Mouse (Mus musculus) erythroblast, embryonic 14.5 days (primary cell): Measurements from ENCODE around the gene Alx3.

Experiments used
- GATA1 ChIP-seq: IDR thresholded peaks from 2 replicates; pipeline ENCODE4 v1.6.1; 2012; ENCODE audit warnings: low read length, inconsistent platforms, mixed read lengths
- TAL1 ChIP-seq: IDR thresholded peaks from 3 replicates; pipeline ENCODE4 v1.6.1; 2012; ENCODE audit warnings: low read length, inconsistent platforms, mixed read lengths

- no peak for TF ChIP-seq GATA1
- TF ChIP-seq TAL1: no peak
These were observed 12.4 kb downstream of the Alx3 start for GRCm38 (mm10) chr3:107607221-107607620.
